Mouse (Mus musculus): ENCODE data around the gene Mtus2.

DNA sequence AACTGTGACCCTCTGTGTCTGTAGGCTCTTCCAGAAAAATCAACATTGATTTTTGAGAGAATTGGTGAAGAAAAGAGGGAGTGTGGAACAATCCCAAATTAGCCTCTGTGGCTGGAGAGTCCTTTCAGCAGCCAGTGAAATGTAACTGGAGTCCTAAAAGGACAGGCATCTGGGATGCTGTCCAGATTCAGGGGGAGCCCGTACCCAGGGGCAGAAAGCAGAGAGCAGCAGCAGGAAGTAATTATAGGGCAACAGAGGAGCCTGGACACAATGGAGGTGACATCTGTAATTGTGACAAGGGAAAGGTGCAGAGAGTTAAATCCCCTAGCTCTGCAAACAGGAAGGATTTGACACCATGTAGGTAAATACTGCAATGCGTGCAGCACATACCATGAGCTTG lies 291.1 kb downstream of the Mtus2 start:
- TF ChIP-seq POLR2A (IDR thresholded peaks at IDR 0.05; ENCODE audit: borderline replicate concordance, insufficient read depth, low read length) (no peak), CTCF (IDR thresholded peaks at IDR 0.05; ENCODE audit: borderline replicate concordance, insufficient read depth, low read depth, low read length) (no peak)
